10 mouse cellular contexts compared by ENCODE assay signal in genomic region chr8:121002871-121003539, GRCm38 (mm10).
DNase-seq lines count a peak whose midpoint lies in the region; ATAC-seq lines count a peak whose summit lies in the region.
"Had no signal": no experiment of that assay in that cellular context is flagged by ENCODE, and none has a peak within 500 bp of the region (broad histone marks: within the 10 kb centered on the region; RNA-seq: fewer than 3 reads in every experiment).

No protein-coding gene starts in this region.

- peak; percentile 63 for ATAC-seq in kidney, embryonic 16.5 days (ENCODE audit: low FRiP score, low TSS enrichment)

- peaks cover 10% of the 10 kb centered on the region; the same call in 1 of the 2 replicates for H3K27me3 ChIP-seq in kidney, embryonic 16.5 days (ENCODE audit: insufficient read depth, low read length)

- 19% methylated on average over 17 of the region's 17 CpGs for WGBS in kidney, embryonic 16.5 days

- intact Hi-C loops in heart, postnatal 36 days (cut with DNase I), result no loop called here

- H3K4me3 ChIP-seq in kidney, embryonic 16.5 days (ENCODE audit: low read length), result no peak overlapping the region
- H3K4me3 ChIP-seq: heart, embryonic 12.5 days had no signal

- peaks cover 11% of the 10 kb centered on the region; the same call in 1 of the 2 replicates for H3K9me3 ChIP-seq in kidney, embryonic 16.5 days (ENCODE audit: low read length)

- no peak overlapping the region for H3K4me2 ChIP-seq in kidney, embryonic 16.5 days (replicated peaks; ENCODE audit: low read depth, low read length)
- H3K4me2 ChIP-seq: heart, embryonic 12.5 days had no signal

- peak; percentile 28 for DNase-seq in heart, postnatal 4 days
- no peak for DNase-seq in heart, postnatal 36 days
- peak; percentile 24 for DNase-seq in urinary bladder, postnatal 25 days (ENCODE audit: low spot score)
- DNase-seq in urinary bladder, adult 2 months (ENCODE audit: low spot score), result no peak
- DNase-seq in T-cell, adult 2 months (ENCODE audit: low spot score), result no peak
- no peak for DNase-seq in frontal cortex, adult 2 months (ENCODE audit: extremely low spot score in 1 of 2, low spot score in 1 of 2)
- no peak for DNase-seq in gastrocnemius, adult 18-20 months (ENCODE audit: low spot score)

- no peaks in the 10 kb centered on the region for H3K36me3 ChIP-seq in kidney, embryonic 16.5 days (ENCODE audit: insufficient read depth, low read length)
- H3K36me3 ChIP-seq: heart, embryonic 12.5 days had no signal

- H3K4me1 ChIP-seq in kidney, embryonic 16.5 days (ENCODE audit: insufficient read depth, low read length), result peaks cover 14% of the 10 kb centered on the region
- H3K4me1 ChIP-seq: heart, embryonic 12.5 days had no signal

- H3K9ac ChIP-seq in kidney, embryonic 16.5 days (replicated peaks; ENCODE audit: low read length), result no peak overlapping the region
- H3K9ac ChIP-seq: heart, embryonic 12.5 days; liver, embryonic 14.5 days had no signal

- peak overlapping the region; percentile 40; the same call in 1 of the 2 replicates for H3K27ac ChIP-seq in kidney, embryonic 16.5 days (ENCODE audit: low read length)
- H3K27ac ChIP-seq: liver, embryonic 14.5 days had no signal

Comparison
In these comparisons a context has a peak if more than half of its experiments do, and no peak if none do; other contexts are left out.
1. DNase-seq: peak in heart, postnatal 4 days (single experiment) and urinary bladder, postnatal 25 days (single experiment); none in heart, postnatal 36 days (0 of 2), urinary bladder, adult 2 months (single experiment), T-cell, adult 2 months (single experiment), frontal cortex, adult 2 months (0 of 2) and gastrocnemius, adult 18-20 months (single experiment).